Mouse (Mus musculus) midbrain, postnatal 0 days (tissue): ENCODE measurements around the gene Gm3646. TPM values are rescaled to one million over a fixed set of nuclear protein-coding genes. Genes with fewer than 3 reads are reported as not detected.

Source experiments
- ATAC-seq: fragments of 200-750 bp; cut with Nextera tagmentation; 2 replicates; pipeline ENCODE4 v1.8.0; 2017; ENCODE audit warnings: moderate number of reproducible peaks, mild to moderate bottlenecking, moderate TSS enrichment, moderate library complexity; ENCODE audit not compliant: low FRiP score
- DNase-seq: peaks from one replicate; pipeline ENCODE4 v3.0.0-alpha.2; 2015; ENCODE audit warnings: low spot score
- H3K27ac ChIP-seq: fragments of 300-500 bp; sonication (generic); 2 replicates; pipeline ENCODE4 v1.5.1; 2014; ENCODE audit warnings: low read depth, mild to moderate bottlenecking, low read length, mixed read lengths
- H3K27me3 ChIP-seq: fragments of 300-500 bp; sonication (generic); 2 replicates; pipeline ENCODE4 v1.6.1; 2014; ENCODE audit warnings: low read length, control low read depth, mixed read lengths; ENCODE audit not compliant: insufficient read depth
- H3K36me3 ChIP-seq: fragments of 300-500 bp; sonication (generic); 2 replicates; pipeline ENCODE4 v1.6.1; 2014; ENCODE audit warnings: low read length, control low read depth, mixed read lengths; ENCODE audit not compliant: insufficient read depth
- H3K4me1 ChIP-seq: fragments of 300-500 bp; sonication (generic); 2 replicates; pipeline ENCODE4 v1.6.1; 2014; ENCODE audit warnings: mild to moderate bottlenecking, control low read depth, antibody characterized with exemption, low read length, mixed read lengths; ENCODE audit not compliant: insufficient read depth
- H3K4me2 ChIP-seq: fragments of 300-500 bp; sonication (generic); 2 replicates; pipeline ENCODE4 v1.6.1; 2014; ENCODE audit warnings: low read depth, mild to moderate bottlenecking, low read length, mixed read lengths; ENCODE audit not compliant: poor library complexity, severe bottlenecking
- H3K4me3 ChIP-seq: fragments of 300-500 bp; sonication (generic); 2 replicates; pipeline ENCODE4 v1.5.1; 2014; ENCODE audit warnings: low read depth, mild to moderate bottlenecking, low read length, moderate library complexity
- H3K9ac ChIP-seq: fragments of 300-500 bp; sonication (generic); replicated peaks from 2 replicates; pipeline ENCODE4 v1.6.1; 2014; ENCODE audit warnings: mild to moderate bottlenecking, low read length, moderate library complexity, mixed read lengths; ENCODE audit not compliant: poor library complexity, severe bottlenecking
- H3K9me3 ChIP-seq: fragments of 300-500 bp; sonication (generic); 2 replicates; pipeline ENCODE4 v1.6.1; 2016; ENCODE audit warnings: low read length, control low read depth
- CTCF ChIP-seq: IDR thresholded peaks from 2 replicates; pipeline ENCODE4 v1.5.1; 2016; ENCODE audit warnings: antibody characterized with exemption, mild to moderate bottlenecking
- WGBS: fragments of 180-500 bp; shearing (Covaris S2); extraction: QIAGEN DNeasy Blood & Tissue Kit; methylation state at CpG from one replicate; pipeline ENCODE4 v1.1.7; 2014; 5-methylcytosine and 5-hydroxymethylcytosine counted together
- polyA plus RNA-seq: library from polyadenylated mRNA; unstranded; fragments of >200 nt; fragmentation: Nextera tagmentation; extraction: Ambion mirVana; gene quantifications from 2 replicates; pipeline ENCODE4 v1.2.1, GENCODE M21; 2015
- total RNA-seq: library from RNA; depleted of rRNA; stranded (reverse); fragments of >200 nt; gene quantifications from 2 replicates; pipeline ENCODE4 v1.2.3, GENCODE M21; 2014; rRNA removed

Gene Gm3646
- total RNA-seq (not detected in 2 replicates), polyA plus RNA-seq (not detected in 2 replicates)

GRCm38 (mm10) chr1:39805243-39805979 is at the start of gene Gm3646:
Gene Gm3646 (minus strand): TSS chr1:39805332.
- H3K9me3 ChIP-seq: no peaks in the 10 kb centered on the region
- ATAC-seq (no peak), DNase-seq (peak; percentile 21)
- no peak within 1 kb of the TSS for H3K27ac ChIP-seq
- H3K4me3 ChIP-seq: no peak within 1 kb of the TSS
- TF ChIP-seq CTCF: no peak
- H3K4me1 ChIP-seq: no peaks in the 10 kb centered on the region
- WGBS: 52% methylated on average over 4 of the region's 4 CpGs
- H3K36me3 ChIP-seq: no peaks in the 10 kb centered on the region
- H3K4me2 ChIP-seq: no peak within 1 kb of the TSS
- H3K9ac ChIP-seq: no peak within 1 kb of the TSS
- no peaks in the 10 kb centered on the region for H3K27me3 ChIP-seq

- Histone ChIP-seq H3K4me2 (no peak overlapping the region), H3K9ac (no peak overlapping the region), H3K4me3 (no peak overlapping the region), H3K4me1 (no peaks in the 10 kb centered on the region), H3K27me3 (no peaks in the 10 kb centered on the region), H3K9me3 (no peaks in the 10 kb centered on the region), H3K36me3 (no peaks in the 10 kb centered on the region), H3K27ac (no peak overlapping the region)
- TF ChIP-seq CTCF: no peak
- no peak for ATAC-seq
- DNase-seq: no peak
- WGBS: 92% methylated on average over 7 of the region's 7 CpGs
Measured at GRCm38 (mm10) chr1:39847066-39847465, 41.9 kb upstream of the Gm3646 start.

- Histone ChIP-seq H3K27me3 (no peaks in the 10 kb centered on the region), H3K4me3 (no peak overlapping the region), H3K36me3 (no peaks in the 10 kb centered on the region), H3K9ac (no peak overlapping the region), H3K9me3 (no peaks in the 10 kb centered on the region), H3K4me1 (no peaks in the 10 kb centered on the region), H3K27ac (no peak overlapping the region), H3K4me2 (no peak overlapping the region)
- 65% methylated on average over 4 of the region's 4 CpGs for WGBS
- no peak for TF ChIP-seq CTCF
- ATAC-seq (no peak), DNase-seq (no peak)
Measured at GRCm38 (mm10) chr1:39846031-39846550, 41.0 kb upstream of the Gm3646 start.

GRCm38 (mm10) chr1:39843328-39843727 is 38.2 kb upstream of the Gm3646 start:
- Histone ChIP-seq H3K9ac (no peak overlapping the region), H3K4me2 (no peak overlapping the region), H3K36me3 (no peaks in the 10 kb centered on the region), H3K4me1 (no peaks in the 10 kb centered on the region), H3K27ac (no peak overlapping the region), H3K27me3 (no peaks in the 10 kb centered on the region), H3K9me3 (no peaks in the 10 kb centered on the region), H3K4me3 (no peak overlapping the region)
- DNase-seq: no peak
- 66% methylated on average over 5 of the region's 5 CpGs for WGBS
- no peak for TF ChIP-seq CTCF
- ATAC-seq: no peak

- no peaks in the 10 kb centered on the region for H3K4me1 ChIP-seq
- 90% methylated on average over 14 of the region's 14 CpGs for WGBS
- no peak overlapping the region for H3K9ac ChIP-seq
- H3K4me3 ChIP-seq: no peak overlapping the region
- no peaks in the 10 kb centered on the region for H3K27me3 ChIP-seq
- no peaks in the 10 kb centered on the region for H3K9me3 ChIP-seq
- H3K36me3 ChIP-seq: no peaks in the 10 kb centered on the region
- TF ChIP-seq CTCF: no peak
- DNase-seq (no peak), ATAC-seq (no peak)
- H3K27ac ChIP-seq: no peak overlapping the region
- H3K4me2 ChIP-seq: no peak overlapping the region
Measured at GRCm38 (mm10) chr1:39842218-39843007, 37.3 kb upstream of the Gm3646 start.

GRCm38 (mm10) chr1:39840856-39841255 is 35.7 kb upstream of the Gm3646 start:
- DNase-seq: no peak
- WGBS: 61% methylated on average over 4 of the region's 4 CpGs

More at GRCm38 (mm10) chr1:39840856-39841255, 35.7 kb upstream of the Gm3646 start:
- Histone ChIP-seq H3K4me1 (no peaks in the 10 kb centered on the region), H3K36me3 (no peaks in the 10 kb centered on the region), H3K9ac (no peak overlapping the region), H3K4me3 (no peak overlapping the region), H3K4me2 (no peak overlapping the region), H3K9me3 (no peaks in the 10 kb centered on the region), H3K27me3 (no peaks in the 10 kb centered on the region), H3K27ac (no peak overlapping the region)
- TF ChIP-seq CTCF: no peak
- no peak for ATAC-seq
